Mouse (Mus musculus) forebrain, postnatal 0 days (tissue): ENCODE data around the gene Lhpp. TPM values are rescaled to one million over a fixed set of nuclear protein-coding genes. Genes with fewer than 3 reads are reported as not detected.

Experiments
- ATAC-seq: fragments of 200-750 bp; cut with Nextera tagmentation; 2 replicates; pipeline ENCODE4 v1.8.0; 2017; ENCODE audit warnings: mild to moderate bottlenecking, moderate library complexity
- DNase-seq: peaks from one replicate; pipeline ENCODE4 v3.0.0-alpha.2; 2015
- H3K27ac ChIP-seq: fragments of 300-500 bp; sonication (generic); 2 replicates; pipeline ENCODE4 v1.5.1; 2014; ENCODE audit warnings: low read depth, mild to moderate bottlenecking, antibody characterized with exemption, low read length, moderate library complexity, mixed read lengths
- H3K27me3 ChIP-seq: fragments of 300-500 bp; sonication (generic); 2 replicates; pipeline ENCODE4 v1.6.1; 2014; ENCODE audit warnings: mild to moderate bottlenecking, low read length, mixed read lengths; ENCODE audit not compliant: insufficient read depth
- H3K36me3 ChIP-seq: fragments of 300-500 bp; sonication (generic); 2 replicates; pipeline ENCODE4 v1.6.1; 2014; ENCODE audit warnings: mild to moderate bottlenecking, moderate library complexity; ENCODE audit not compliant: insufficient read depth
- H3K4me1 ChIP-seq: fragments of 300-500 bp; sonication (generic); 2 replicates; pipeline ENCODE4 v1.6.1; 2014; ENCODE audit warnings: antibody characterized with exemption; ENCODE audit not compliant: insufficient read depth
- H3K4me2 ChIP-seq: fragments of 300-500 bp; sonication (generic); 2 replicates; pipeline ENCODE4 v1.6.1; 2014; ENCODE audit warnings: low read depth, mild to moderate bottlenecking, moderate library complexity
- H3K4me3 ChIP-seq: fragments of 300-500 bp; sonication (generic); 2 replicates; pipeline ENCODE4 v1.5.1; 2014; ENCODE audit warnings: low read depth, low read length, mixed read lengths
- H3K9ac ChIP-seq: fragments of 300-500 bp; sonication (generic); 2 replicates; pipeline ENCODE4 v1.6.1; 2014; ENCODE audit warnings: mild to moderate bottlenecking
- H3K9me3 ChIP-seq: fragments of 300-500 bp; sonication (generic); 2 replicates; pipeline ENCODE4 v1.6.1; 2016; ENCODE audit warnings: low read length
- CTCF ChIP-seq: sonication (generic); IDR thresholded peaks from 2 replicates; pipeline ENCODE4 v1.5.1; 2016; ENCODE audit warnings: antibody characterized with exemption, control low read depth, low read depth
- WGBS: fragments of 180-500 bp; shearing (Covaris S2); extraction: QIAGEN DNeasy Blood & Tissue Kit; methylation state at CpG from one replicate; pipeline ENCODE4 v1.1.7; 2014; 5-methylcytosine and 5-hydroxymethylcytosine counted together
- polyA plus RNA-seq: library from polyadenylated mRNA; unstranded; fragments of >200 nt; fragmentation: Nextera tagmentation; extraction: Ambion mirVana; gene quantifications from 2 replicates; pipeline ENCODE4 v1.2.1, GENCODE M21; 2015
- total RNA-seq: library from RNA; depleted of rRNA; stranded (reverse); fragments of >200 nt; gene quantifications from 2 replicates; pipeline ENCODE4 v1.2.3, GENCODE M21; 2014; rRNA removed

Lhpp gene
- total RNA-seq: 37.5 and 40.7 TPM in 2 replicates
- 50.1 and 53.8 TPM in 2 replicates for polyA plus RNA-seq

DNA sequence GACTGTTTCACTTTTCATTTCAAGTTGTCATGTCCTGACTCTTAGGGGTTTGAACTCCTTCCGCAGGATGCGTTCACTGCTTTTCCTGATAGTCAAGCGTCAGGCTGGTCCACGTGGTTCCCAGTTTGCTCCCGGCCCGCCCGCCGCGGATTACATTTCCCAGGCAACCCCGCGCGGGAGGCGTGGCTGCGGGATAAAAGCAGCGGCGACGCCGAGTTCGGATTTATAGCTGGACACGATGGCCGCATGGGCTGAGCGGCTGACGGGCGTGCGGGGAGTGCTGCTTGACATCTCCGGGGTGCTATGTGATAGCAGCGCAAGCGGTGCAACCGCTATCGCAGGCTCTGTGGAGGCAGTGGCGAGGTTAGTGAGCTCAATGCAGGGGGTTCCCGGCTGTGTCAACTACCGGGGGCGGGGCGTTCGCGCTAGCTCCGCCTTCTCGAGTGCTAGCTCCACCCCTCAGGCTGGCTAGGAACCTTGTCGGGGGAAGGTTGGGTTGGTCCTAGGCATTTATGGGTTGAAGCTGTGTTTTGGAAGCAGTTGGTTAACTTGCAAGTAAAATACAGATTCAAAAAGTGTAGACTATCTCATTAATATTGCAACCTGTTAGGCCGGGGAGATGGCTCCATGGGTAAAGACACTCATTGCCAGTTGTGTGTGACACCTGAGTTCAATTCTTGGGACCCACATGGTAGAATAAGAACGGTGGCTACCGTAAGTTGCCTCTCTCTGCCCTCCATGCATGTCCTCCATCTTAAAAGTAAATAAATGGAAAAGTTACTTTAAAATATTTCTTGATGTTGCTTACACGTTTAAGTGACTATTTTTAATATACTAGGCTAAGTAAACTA is at the start of gene Lhpp:
Lhpp (plus strand) TSS at position 171 of the 851 bp plus-strand sequence.
- Histone ChIP-seq H3K36me3 (no peaks in the 10 kb centered on the region), H3K27ac (0 out of 2 replicates have a peak within 1 kb of the TSS, but pooled peaks have one; percentile 47), H3K27me3 (no peaks in the 10 kb centered on the region), H3K4me2 (peak within 1 kb of the TSS; percentile 56), H3K4me3 (peak within 1 kb of the TSS; percentile 50), H3K9me3 (no peaks in the 10 kb centered on the region), H3K4me1 (peaks cover 4% of the 10 kb centered on the region; the same call in 1 of the 2 replicates), H3K9ac (peak within 1 kb of the TSS; percentile 64)
- WGBS: 8% methylated on average over 44 of the region's 44 CpGs
- DNase-seq (peak; percentile 84), ATAC-seq (peak; percentile 97)
- no peak for TF ChIP-seq CTCF

DNA sequence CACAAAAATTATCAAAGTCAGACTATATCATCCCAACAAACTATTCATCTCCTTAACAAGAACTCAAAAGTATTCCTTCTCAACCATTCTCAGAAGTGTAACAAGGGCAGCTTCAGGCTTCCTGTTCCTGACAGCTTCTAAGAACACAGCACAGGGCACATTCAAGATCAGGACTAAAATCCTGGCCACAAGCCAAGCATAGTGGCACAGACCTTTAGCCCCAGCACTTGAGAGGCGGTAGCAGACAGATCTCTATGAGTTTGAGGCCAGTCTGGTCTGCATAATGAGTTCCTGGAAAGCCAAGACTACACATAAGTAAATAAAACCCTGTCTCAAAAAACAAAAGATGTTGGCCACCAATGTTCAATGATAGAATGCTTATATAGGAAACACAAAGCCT is 44.6 kb upstream of the Lhpp start:
- Histone ChIP-seq H3K27ac (no peak overlapping the region), H3K36me3 (peaks cover 42% of the 10 kb centered on the region), H3K4me1 (no peaks in the 10 kb centered on the region), H3K4me3 (no peak overlapping the region), H3K27me3 (no peaks in the 10 kb centered on the region), H3K9ac (no peak overlapping the region), H3K9me3 (no peaks in the 10 kb centered on the region), H3K4me2 (no peak overlapping the region)
- 15% methylated on average over 1 of the region's 1 CpGs for WGBS
- no peak for ATAC-seq
- DNase-seq: no peak
- TF ChIP-seq CTCF: no peak

DNA sequence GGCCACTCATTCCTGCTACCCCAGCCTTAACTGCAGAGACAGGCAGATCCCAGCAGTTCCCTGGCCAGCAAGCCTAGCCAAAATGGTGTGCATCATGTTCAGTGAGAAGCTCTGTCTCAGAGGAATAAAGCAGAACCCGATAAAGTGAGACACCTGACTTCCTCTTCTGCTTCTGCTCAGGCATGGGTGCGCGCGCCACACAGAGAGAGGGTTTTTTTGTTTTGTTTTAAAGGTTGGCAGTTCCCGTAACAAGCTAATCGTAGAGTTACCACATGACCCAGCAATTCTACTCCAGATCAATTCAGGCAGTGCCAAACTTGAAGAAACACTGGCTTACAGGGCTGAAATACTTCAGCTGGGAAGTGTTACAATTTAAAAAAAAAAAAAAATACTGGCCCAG is 41.6 kb upstream of the Lhpp start:
- DNase-seq (no peak), ATAC-seq (no peak)
- H3K9me3 ChIP-seq: no peaks in the 10 kb centered on the region
- no peaks in the 10 kb centered on the region for H3K27me3 ChIP-seq
- no peak overlapping the region for H3K4me2 ChIP-seq
- 51% methylated on average over 6 of the region's 6 CpGs for WGBS
- no peak for TF ChIP-seq CTCF
- no peak overlapping the region for H3K27ac ChIP-seq
- H3K4me1 ChIP-seq: no peaks in the 10 kb centered on the region
- no peak overlapping the region for H3K9ac ChIP-seq
- no peak overlapping the region for H3K4me3 ChIP-seq
- H3K36me3 ChIP-seq: peaks cover 19% of the 10 kb centered on the region; the same call in 1 of the 2 replicates

- H3K4me2 ChIP-seq: no peak overlapping the region
- H3K27ac ChIP-seq: no peak overlapping the region
- no peak overlapping the region for H3K9ac ChIP-seq
- H3K9me3 ChIP-seq: no peaks in the 10 kb centered on the region
- H3K4me1 ChIP-seq: 0 out of 2 replicates have a peak, but pooled peaks cover under 1% of the 10 kb centered on the region
- 75% methylated on average over 5 of the region's 5 CpGs for WGBS
- DNase-seq (no peak), ATAC-seq (no peak)
- H3K4me3 ChIP-seq: no peak overlapping the region
- H3K36me3 ChIP-seq: 0 out of 2 replicates have a peak, but pooled peaks cover 6% of the 10 kb centered on the region
- H3K27me3 ChIP-seq: no peaks in the 10 kb centered on the region
- no peak for TF ChIP-seq CTCF
Observed at GRCm38 (mm10) chr7:132570071-132570470, 40.4 kb upstream of the Lhpp start.

DNA sequence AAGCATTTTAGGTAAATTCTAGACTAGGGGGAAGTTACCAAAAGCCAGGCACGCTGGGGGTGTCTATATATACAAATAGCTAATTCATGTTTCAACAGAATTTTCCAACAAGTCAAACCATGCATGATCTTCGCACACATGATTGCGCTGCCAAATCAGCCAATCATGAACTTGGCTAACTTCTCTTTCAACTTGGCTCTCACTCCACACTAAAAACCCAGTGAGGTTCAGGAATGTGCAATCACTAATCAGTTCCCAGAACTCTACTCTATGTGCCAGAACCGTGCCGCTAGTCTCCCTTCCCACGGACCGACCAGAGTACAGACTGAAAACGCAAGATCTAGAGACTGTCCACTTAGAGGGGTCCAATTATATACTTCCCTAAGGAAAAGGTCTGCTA is 39.0 kb upstream of the Lhpp start:
- no peak for ATAC-seq
- H3K27me3 ChIP-seq: no peaks in the 10 kb centered on the region
- TF ChIP-seq CTCF: no peak
- peak; percentile 18 for DNase-seq
- H3K27ac ChIP-seq: 0 out of 2 replicates have a peak overlapping the region, but pooled peaks have one; percentile 15
- 42% methylated on average over 8 of the region's 8 CpGs for WGBS
- 0 out of 2 replicates have a peak overlapping the region, but pooled peaks have one; percentile 8 for H3K4me2 ChIP-seq
- H3K4me3 ChIP-seq: no peak overlapping the region
- H3K9ac ChIP-seq: no peak overlapping the region
- H3K4me1 ChIP-seq: peaks cover 5% of the 10 kb centered on the region; the same call in 1 of the 2 replicates
- H3K36me3 ChIP-seq: no peaks in the 10 kb centered on the region
- no peaks in the 10 kb centered on the region for H3K9me3 ChIP-seq

GRCm38 (mm10) chr7:132572738-132573137 is 37.7 kb upstream of the Lhpp start:
- Histone ChIP-seq H3K4me3 (no peak overlapping the region), H3K27ac (0 out of 2 replicates have a peak overlapping the region, but pooled peaks have one; percentile 10), H3K9ac (no peak overlapping the region), H3K36me3 (no peaks in the 10 kb centered on the region), H3K27me3 (peaks cover 2% of the 10 kb centered on the region; the same call in 1 of the 2 replicates), H3K4me2 (no peak overlapping the region), H3K4me1 (peaks cover 5% of the 10 kb centered on the region; the same call in 1 of the 2 replicates), H3K9me3 (no peaks in the 10 kb centered on the region)
- DNase-seq (no peak), ATAC-seq (no peak)
- no peak for TF ChIP-seq CTCF
- 52% methylated on average over 3 of the region's 3 CpGs for WGBS

GRCm38 (mm10) chr7:132573205-132573604 is 37.2 kb upstream of the Lhpp start:
- no peak for ATAC-seq
- TF ChIP-seq CTCF: no peak
- H3K27me3 ChIP-seq: peaks cover 4% of the 10 kb centered on the region; the same call in 1 of the 2 replicates
- WGBS: 19% methylated on average over 6 of the region's 6 CpGs
- H3K4me1 ChIP-seq: peaks cover 5% of the 10 kb centered on the region; the same call in 1 of the 2 replicates
- no peak for DNase-seq
- H3K36me3 ChIP-seq: no peaks in the 10 kb centered on the region
- H3K4me3 ChIP-seq: no peak overlapping the region
- no peak overlapping the region for H3K9ac ChIP-seq
- H3K9me3 ChIP-seq: no peaks in the 10 kb centered on the region
- no peak overlapping the region for H3K4me2 ChIP-seq
- H3K27ac ChIP-seq: 0 out of 2 replicates have a peak overlapping the region, but pooled peaks have one; percentile 40
